Mouse (Mus musculus): ENCODE data around the gene Prelid1. TPM values are rescaled to one million over a fixed set of nuclear protein-coding genes. Genes with fewer than 3 reads are reported as not detected.

Prelid1 gene
- polyA plus RNA-seq, 3 experiments from 2014 or later = 196 to 371 (median 209) TPM

Other genes with a start within 250 kb of the Prelid1 start
- 100 to 1,000 TPM in 1 of 3 experiments, 10 to 100 TPM in 2; 67.9 to 101 (median 96.7) TPM for gene Uimc1, start 220.2 kb upstream of the Prelid1 start, polyA plus RNA-seq (2017; shearing (Covaris generic))
- gene Zfp346, start 215.2 kb upstream of the Prelid1 start, polyA plus RNA-seq (2017; shearing (Covaris generic)) = 10 to 100 TPM; 13.6 to 25.9 (median 17.6) TPM
- gene Gm17617, start 187.0 kb upstream of the Prelid1 start, polyA plus RNA-seq (2017; shearing (Covaris generic)) = not detected
- not detected for gene Fgfr4, start 167.9 kb upstream of the Prelid1 start, polyA plus RNA-seq (2017; shearing (Covaris generic))
- 10 to 100 TPM; 46.7 to 76.6 (median 60.1) TPM for gene Nsd1, start 110.7 kb upstream of the Prelid1 start, polyA plus RNA-seq (2017; shearing (Covaris generic))
- gene Rab24, start 1.4 kb downstream of the Prelid1 start, polyA plus RNA-seq (2017; shearing (Covaris generic)) = 10 to 100 TPM in 1 of 3 experiments, 1 to 10 TPM in 2; 8.8 to 15.0 (median 9.7) TPM
- 10 to 100 TPM in 1 of 3 experiments, 1 to 10 TPM in 2; 2.2 to 32.2 (median 3.5) TPM for gene Mxd3, start 9.3 kb downstream of the Prelid1 start, polyA plus RNA-seq (2017; shearing (Covaris generic))
- 10 to 100 TPM; 43.9 to 62.8 (median 60.7) TPM for gene Lman2, start 42.3 kb downstream of the Prelid1 start, polyA plus RNA-seq (2017; shearing (Covaris generic))
- 10 to 100 TPM; 61.5 to 73.9 (median 62.9) TPM for gene Rgs14, start 49.2 kb downstream of the Prelid1 start, polyA plus RNA-seq (2017; shearing (Covaris generic))
- gene Slc34a1, start 77.7 kb downstream of the Prelid1 start, polyA plus RNA-seq (2017; shearing (Covaris generic)) = under 1 TPM in 1 of 3 experiments, not detected in 2; 0.20 TPM
- not detected for gene Pfn3, start 94.7 kb downstream of the Prelid1 start, polyA plus RNA-seq (2017; shearing (Covaris generic))
- under 1 TPM in 1 of 3 experiments, not detected in 2; 0.24 TPM for gene F12, start 106.3 kb downstream of the Prelid1 start, polyA plus RNA-seq (2017; shearing (Covaris generic))
- 10 to 100 TPM; 35.3 to 50.0 (median 40.5) TPM for gene Grk6, start 124.6 kb downstream of the Prelid1 start, polyA plus RNA-seq (2017; shearing (Covaris generic))
- gene Prr7, start 143.8 kb downstream of the Prelid1 start, polyA plus RNA-seq (2017; shearing (Covaris generic)) = under 1 TPM in 1 of 3 experiments, not detected in 2; 0.26 TPM
- under 1 TPM in 1 of 3 experiments, not detected in 2; 0.15 TPM for gene Dbn1, start 167.6 kb downstream of the Prelid1 start, polyA plus RNA-seq (2017; shearing (Covaris generic))
- gene Pdlim7, start 193.2 kb downstream of the Prelid1 start, polyA plus RNA-seq (2017; shearing (Covaris generic)) = 10 to 100 TPM; 13.2 to 15.7 (median 13.5) TPM
- 1 to 10 TPM in 2 of 3 experiments, under 1 TPM in 1; 0.93 to 1.1 (median 1.1) TPM for gene Dok3, start 208.8 kb downstream of the Prelid1 start, polyA plus RNA-seq (2017; shearing (Covaris generic))
- 10 to 100 TPM; 41.7 to 61.0 (median 54.6) TPM for gene Ddx41, start 216.2 kb downstream of the Prelid1 start, polyA plus RNA-seq (2017; shearing (Covaris generic))

Data from inflammation-experienced regulatory T-cells, adult 6 months (primary cell).